Mouse (Mus musculus) hindbrain, embryonic 11.5 days (tissue): ENCODE data around the gene Kctd17. TPM values are rescaled to one million over a fixed set of nuclear protein-coding genes. Genes with fewer than 3 reads are reported as not detected.

Experiments
- ATAC-seq: fragments of 200-750 bp; cut with Nextera tagmentation; 2 replicates; pipeline ENCODE4 v1.8.0; 2017; ENCODE audit warnings: mild to moderate bottlenecking, moderate TSS enrichment, moderate library complexity; ENCODE audit not compliant: low FRiP score
- DNase-seq: peaks from one replicate; pipeline ENCODE4 v3.0.0-alpha.2; 2015; ENCODE audit warnings: low spot score
- H3K27ac ChIP-seq: fragments of 300-500 bp; sonication (generic); 2 replicates; pipeline ENCODE4 v1.5.1; 2014; ENCODE audit warnings: mild to moderate bottlenecking, low read depth, low read length
- H3K27me3 ChIP-seq: fragments of 300-500 bp; sonication (generic); 2 replicates; pipeline ENCODE4 v1.6.1; 2014; ENCODE audit warnings: mild to moderate bottlenecking, low read length, moderate library complexity, mixed read lengths; ENCODE audit not compliant: control insufficient read depth, insufficient read depth
- H3K36me3 ChIP-seq: fragments of 300-500 bp; sonication (generic); 2 replicates; pipeline ENCODE4 v1.6.1; 2014; ENCODE audit warnings: mild to moderate bottlenecking, low read length, moderate library complexity, mixed read lengths; ENCODE audit not compliant: control insufficient read depth, insufficient read depth
- H3K4me1 ChIP-seq: fragments of 300-500 bp; sonication (generic); replicated peaks from 2 replicates; pipeline ENCODE4 v1.6.1; 2014; ENCODE audit warnings: low read length, mixed read lengths; ENCODE audit not compliant: control insufficient read depth, insufficient read depth
- H3K4me2 ChIP-seq: fragments of 300-500 bp; sonication (generic); replicated peaks from 2 replicates; pipeline ENCODE4 v1.6.1; 2014; ENCODE audit warnings: mild to moderate bottlenecking, low read depth, low read length
- H3K4me3 ChIP-seq: fragments of 300-500 bp; sonication (generic); 2 replicates; pipeline ENCODE4 v1.5.1; 2014; ENCODE audit warnings: low read depth, low read length
- H3K9ac ChIP-seq: fragments of 300-500 bp; sonication (generic); 2 replicates; pipeline ENCODE4 v1.6.1; 2014; ENCODE audit warnings: low read depth, low read length
- H3K9me3 ChIP-seq: fragments of 300-500 bp; sonication (generic); 2 replicates; pipeline ENCODE4 v1.6.1; 2016; ENCODE audit warnings: low read length; ENCODE audit not compliant: control insufficient read depth
- WGBS: fragments of 180-500 bp; shearing (Covaris S2); extraction: QIAGEN DNeasy Blood & Tissue Kit; methylation state at CpG from one replicate; pipeline ENCODE4 v1.1.7; 2014; 5-methylcytosine and 5-hydroxymethylcytosine counted together
- polyA plus RNA-seq: library from polyadenylated mRNA; unstranded; fragments of >200 nt; fragmentation: Nextera tagmentation; extraction: Ambion mirVana; gene quantifications from 2 replicates; pipeline ENCODE4 v1.2.1, GENCODE M21; 2014

The Kctd17 gene
- polyA plus RNA-seq, result 62.7 and 65.8 TPM in 2 replicates

DNA sequence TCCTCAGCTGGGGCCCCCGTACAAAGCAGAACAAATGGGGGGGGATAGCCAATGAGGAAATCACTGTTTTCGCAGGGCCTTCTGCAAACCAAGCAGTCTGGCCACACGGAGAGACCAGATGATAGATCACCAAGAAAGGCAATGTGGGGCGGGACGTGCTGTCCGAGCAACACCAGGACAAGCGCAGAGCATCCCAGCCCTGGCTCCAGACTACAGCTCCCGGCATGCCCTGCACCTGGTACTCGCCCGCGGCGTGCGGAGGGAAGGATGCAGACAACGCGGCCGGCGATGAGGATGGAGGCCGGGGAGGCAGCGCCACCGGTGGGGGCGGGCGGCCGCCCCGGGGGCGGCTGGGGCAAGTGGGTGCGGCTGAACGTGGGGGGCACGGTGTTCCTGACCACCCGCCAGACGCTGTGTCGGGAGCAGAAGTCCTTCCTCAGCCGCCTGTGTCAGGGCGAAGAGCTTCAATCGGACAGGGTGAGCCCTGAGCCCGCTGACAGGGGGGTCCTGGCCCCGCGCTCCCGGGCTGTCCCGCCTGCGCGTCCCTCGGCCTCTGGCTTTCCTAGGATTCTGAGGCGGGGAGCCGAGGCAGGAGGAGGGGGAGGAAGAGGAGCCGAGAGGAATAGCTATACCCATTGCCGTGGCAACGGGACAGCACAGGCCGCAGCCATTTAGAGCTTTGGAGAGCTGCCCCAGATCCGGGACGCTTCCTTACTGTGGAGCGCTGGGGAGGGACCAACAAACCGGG is at the start of gene Kctd17:
Gene Kctd17 (plus strand): TSS at position 174 of the 748 bp plus-strand sequence.
- H3K36me3 ChIP-seq, result no peaks in the 10 kb centered on the region
- ATAC-seq, result peak; percentile 90
- H3K27ac ChIP-seq, result peak within 1 kb of the TSS; percentile 43
- peak within 1 kb of the TSS; percentile 77 for H3K4me2 ChIP-seq
- DNase-seq, result peak; percentile 87
- H3K9ac ChIP-seq, result peak within 1 kb of the TSS; percentile 91
- H3K27me3 ChIP-seq, result no peaks in the 10 kb centered on the region
- H3K4me1 ChIP-seq, result peaks cover 6% of the 10 kb centered on the region
- no peaks in the 10 kb centered on the region for H3K9me3 ChIP-seq
- H3K4me3 ChIP-seq, result peak within 1 kb of the TSS; percentile 87
- WGBS, result under 1% methylated on average over 44 of the region's 52 CpGs

GRCm38 (mm10) chr15:78380208-78380607 is 48.2 kb upstream of the Kctd17 start:
- H3K4me3 ChIP-seq, result no peak overlapping the region
- ATAC-seq (no peak), DNase-seq (no peak)
- H3K36me3 ChIP-seq, result no peaks in the 10 kb centered on the region
- no peak overlapping the region for H3K9ac ChIP-seq
- WGBS, result 78% methylated on average over 2 of the region's 2 CpGs
- H3K27me3 ChIP-seq, result no peaks in the 10 kb centered on the region
- no peak overlapping the region for H3K27ac ChIP-seq
- no peaks in the 10 kb centered on the region for H3K9me3 ChIP-seq
- no peak overlapping the region for H3K4me2 ChIP-seq
- no peaks in the 10 kb centered on the region for H3K4me1 ChIP-seq

- no peak for ATAC-seq
- H3K36me3 ChIP-seq, result no peaks in the 10 kb centered on the region
- no peaks in the 10 kb centered on the region for H3K4me1 ChIP-seq
- H3K4me3 ChIP-seq, result no peak overlapping the region
- no peak for DNase-seq
- no peaks in the 10 kb centered on the region for H3K9me3 ChIP-seq
- H3K4me2 ChIP-seq, result no peak overlapping the region
- WGBS, result 82% methylated on average over 4 of the region's 4 CpGs
- no peak overlapping the region for H3K9ac ChIP-seq
- H3K27me3 ChIP-seq, result no peaks in the 10 kb centered on the region
- H3K27ac ChIP-seq, result no peak overlapping the region
Observed at GRCm38 (mm10) chr15:78380741-78381140, 47.6 kb upstream of the Kctd17 start.

DNA sequence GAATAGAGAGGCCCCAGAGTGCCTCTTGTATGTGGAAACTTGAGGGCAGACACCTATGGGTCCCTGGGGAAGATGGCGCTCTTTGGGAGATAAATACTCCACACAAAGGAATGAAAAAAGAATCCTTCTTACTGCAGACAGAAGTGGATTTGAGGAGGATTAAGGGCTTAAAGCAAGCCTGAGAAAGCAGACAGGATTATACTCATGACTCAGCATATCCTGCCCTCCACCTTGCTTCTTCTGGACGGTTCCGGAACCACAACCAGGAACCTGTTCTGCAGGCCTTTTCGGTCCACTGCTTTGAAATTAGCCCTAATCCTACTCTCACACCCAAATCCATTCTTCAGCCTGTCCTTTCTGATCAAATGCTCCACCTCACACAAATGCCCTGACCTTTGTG is 46.2 kb upstream of the Kctd17 start:
- H3K9me3 ChIP-seq, result no peaks in the 10 kb centered on the region
- no peak overlapping the region for H3K4me2 ChIP-seq
- H3K27me3 ChIP-seq, result no peaks in the 10 kb centered on the region
- WGBS, result 98% methylated on average over 4 of the region's 4 CpGs
- no peak overlapping the region for H3K4me3 ChIP-seq
- no peaks in the 10 kb centered on the region for H3K4me1 ChIP-seq
- no peak for DNase-seq
- ATAC-seq, result no peak
- no peaks in the 10 kb centered on the region for H3K36me3 ChIP-seq
- H3K27ac ChIP-seq, result no peak overlapping the region
- no peak overlapping the region for H3K9ac ChIP-seq

- Histone ChIP-seq H3K4me2 (no peak overlapping the region), H3K36me3 (no peaks in the 10 kb centered on the region), H3K9me3 (no peaks in the 10 kb centered on the region), H3K27ac (no peak overlapping the region), H3K9ac (no peak overlapping the region), H3K4me3 (no peak overlapping the region), H3K4me1 (no peaks in the 10 kb centered on the region), H3K27me3 (no peaks in the 10 kb centered on the region)
- 86% methylated on average over 11 of the region's 11 CpGs for WGBS
- ATAC-seq, result no peak
- DNase-seq, result no peak
Observed at GRCm38 (mm10) chr15:78383450-78384219, 44.7 kb upstream of the Kctd17 start.

GRCm38 (mm10) chr15:78384220-78385116 is 43.9 kb upstream of the Kctd17 start:
- no peak overlapping the region for H3K9ac ChIP-seq
- H3K4me1 ChIP-seq, result no peaks in the 10 kb centered on the region
- 73% methylated on average over 7 of the region's 7 CpGs for WGBS
- H3K36me3 ChIP-seq, result no peaks in the 10 kb centered on the region
- no peak overlapping the region for H3K4me3 ChIP-seq
- H3K4me2 ChIP-seq, result no peak overlapping the region
- ATAC-seq (no peak), DNase-seq (no peak)
- H3K9me3 ChIP-seq, result no peaks in the 10 kb centered on the region
- H3K27me3 ChIP-seq, result no peaks in the 10 kb centered on the region
- no peak overlapping the region for H3K27ac ChIP-seq

DNA sequence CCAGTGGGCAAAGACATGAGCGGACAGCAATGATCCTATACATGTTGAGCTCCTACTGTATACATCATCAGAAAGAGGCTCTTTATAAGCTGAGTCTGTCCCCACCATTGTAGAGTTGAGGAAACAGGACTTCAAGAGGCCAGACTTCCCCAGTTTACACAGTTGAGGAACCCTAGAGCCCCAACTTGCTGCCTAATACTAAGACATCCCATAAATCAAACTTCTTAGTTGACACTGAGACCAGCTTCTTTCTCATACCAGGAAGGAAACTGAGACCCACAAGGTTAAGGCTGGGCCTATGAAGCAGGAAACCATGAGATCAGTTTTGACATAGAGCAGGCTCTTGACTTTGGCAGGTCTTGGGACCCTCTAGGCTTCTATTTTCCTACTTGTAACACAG is 42.8 kb upstream of the Kctd17 start:
- Histone ChIP-seq H3K4me1 (no peaks in the 10 kb centered on the region), H3K36me3 (no peaks in the 10 kb centered on the region), H3K27ac (no peak overlapping the region), H3K4me3 (no peak overlapping the region), H3K4me2 (no peak overlapping the region), H3K9ac (no peak overlapping the region), H3K27me3 (no peaks in the 10 kb centered on the region), H3K9me3 (no peaks in the 10 kb centered on the region)
- no peak for DNase-seq
- no peak for ATAC-seq
- WGBS, result 100% methylated on average over 1 of the region's 1 CpGs

GRCm38 (mm10) chr15:78390855-78391254 is 37.5 kb upstream of the Kctd17 start:
- Histone ChIP-seq H3K4me3 (no peak overlapping the region), H3K36me3 (no peaks in the 10 kb centered on the region), H3K4me2 (no peak overlapping the region), H3K9me3 (no peaks in the 10 kb centered on the region), H3K27ac (no peak overlapping the region), H3K4me1 (no peaks in the 10 kb centered on the region), H3K27me3 (no peaks in the 10 kb centered on the region), H3K9ac (no peak overlapping the region)
- no peak for ATAC-seq
- DNase-seq, result no peak
- WGBS, result 82% methylated on average over 3 of the region's 3 CpGs
